Mouse (Mus musculus) embryonic fibroblast, embryonic 13.5 days (primary cell): ENCODE results near the gene Rhoh.

ENCODE experiments used
- CTCF ChIP-seq: IDR thresholded peaks from 2 replicates; pipeline ENCODE4 v1.5.1; 2011; ENCODE audit warnings: mild to moderate bottlenecking, control low read depth, low read length, moderate library complexity, borderline replicate concordance; ENCODE audit not compliant: insufficient read depth
- POLR2A ChIP-seq: IDR thresholded peaks from 2 replicates; pipeline ENCODE4 v1.6.1; 2011; ENCODE audit warnings: low read depth, mild to moderate bottlenecking, control low read depth, low read length, moderate library complexity

- no peak for TF ChIP-seq CTCF
- no peak for TF ChIP-seq POLR2A
Observed at GRCm38 (mm10) chr5:65897731-65898130, 36.7 kb downstream of the Rhoh start.
